Comparison of ENCODE assay signal across 16 mouse cellular contexts in the genomic region with DNA sequence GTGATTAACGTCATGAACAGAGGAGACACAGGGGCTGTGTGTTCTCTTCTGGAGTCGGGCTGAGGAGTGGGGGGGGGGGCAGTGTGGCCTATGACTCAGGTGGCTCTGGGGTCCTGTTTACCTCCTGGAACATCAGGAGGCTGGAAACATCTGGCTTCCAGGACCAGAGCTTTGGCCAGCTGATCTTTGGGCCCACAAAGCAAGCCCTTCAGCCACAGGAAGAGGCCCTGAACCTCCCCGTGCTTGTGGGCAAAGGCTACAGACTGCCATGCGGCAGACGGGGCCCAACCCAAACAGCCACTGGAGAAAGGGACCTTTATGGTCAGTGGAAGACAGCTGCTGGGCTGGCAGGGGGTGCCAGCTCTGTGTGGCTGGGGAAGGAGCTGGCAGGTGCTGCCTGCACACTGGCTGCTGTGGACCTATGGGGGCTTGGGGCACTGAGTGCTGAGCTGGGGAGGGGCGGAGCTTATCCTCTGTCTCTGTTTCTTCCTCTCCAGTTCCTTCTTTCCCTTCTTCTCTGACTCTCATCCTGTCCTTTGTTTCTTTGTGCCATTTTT. TPM values are rescaled to one million over a fixed set of nuclear protein-coding genes. Genes with fewer than 3 reads are reported as not detected.
DNase-seq lines count a peak whose midpoint lies in the region; ATAC-seq and TF ChIP-seq lines count a peak whose summit lies in the region.
"Had no signal": no experiment of that assay in that cellular context is flagged by ENCODE, and none has a peak within 500 bp of the region (broad histone marks: within the 10 kb centered on the region; RNA-seq: fewer than 3 reads in every experiment).

No protein-coding gene starts in this region.

- H3K4me2 ChIP-seq in intestine, postnatal 0 days (replicated peaks; ENCODE audit: low read depth), result no peak overlapping the region
- H3K4me2 ChIP-seq: neural tube, embryonic 12.5 days had no signal

- DNase-seq in gastrocnemius, postnatal 10 days, result peak; percentile 24
- no peak for DNase-seq in gastrocnemius, adult 2 months
- peak; percentile 25 for DNase-seq in 3134 (ENCODE audit: extremely low read depth, insufficient read length, low spot score)
- no peak for DNase-seq in left cerebral cortex, postnatal 14 days (ENCODE audit: low spot score in 2 of 2)
- no peak for DNase-seq in layer of hippocampus, postnatal 14 days (ENCODE audit: low spot score in 2 of 2)
- DNase-seq: cerebellum, postnatal 25 days; heart, adult 18-20 months; heart, postnatal 4 days; liver; lung, postnatal 4 days; right cerebral cortex, postnatal 14 days; thymus, adult 2 months had no signal

- H3K36me3 ChIP-seq in intestine, postnatal 0 days (ENCODE audit: control insufficient read depth, insufficient read depth), result no peaks in the 10 kb centered on the region
- H3K36me3 ChIP-seq: neural tube, embryonic 12.5 days had no signal

- peak; percentile 64 for ATAC-seq in common myeloid progenitor, adult 5-6 weeks (replicated peaks; ENCODE audit: low read depth, poor library complexity, severe bottlenecking)
- ATAC-seq in intestine, postnatal 0 days, result 0 out of 2 replicates have a peak, but pooled peaks have one; percentile 29
- ATAC-seq in cerebellum, adult (ENCODE audit: insufficient number of reproducible peaks, low FRiP score, low TSS enrichment), result no peak

- no peak overlapping the region for H3K27ac ChIP-seq in gastrocnemius, adult 2 months
- H3K27ac ChIP-seq in intestine, postnatal 0 days (ENCODE audit: low read depth, low read length), result no peak overlapping the region
- H3K27ac ChIP-seq: neural tube, embryonic 12.5 days had no signal

- intact Hi-C loops in gastrocnemius, adult 2 months (cut with DNase I), result no loop called here
- intact Hi-C loops in left cerebral cortex, postnatal 14 days (cut with DNase I), result loop anchor here (5.0 kb wide), 1 partner anchor 41 kb away; no protein-coding TSS in a partner anchor

- H3K9me3 ChIP-seq in intestine, postnatal 0 days (ENCODE audit: control insufficient read depth), result no peaks in the 10 kb centered on the region
- H3K9me3 ChIP-seq: neural tube, embryonic 12.5 days had no signal

- WGBS in intestine, postnatal 0 days, result 39% methylated on average over 6 of the region's 6 CpGs

- no peak overlapping the region for H3K9ac ChIP-seq in intestine, postnatal 0 days (ENCODE audit: low read depth, low read length)
- H3K9ac ChIP-seq: neural tube, embryonic 12.5 days had no signal

- no peaks in the 10 kb centered on the region for H3K4me1 ChIP-seq in intestine, postnatal 0 days (replicated peaks; ENCODE audit: control insufficient read depth, insufficient read depth, low read length)

- H3K4me3 ChIP-seq in gastrocnemius, adult 2 months, result no peak overlapping the region
- H3K4me3 ChIP-seq in intestine, postnatal 0 days (ENCODE audit: low read depth, low read length), result no peak overlapping the region
- H3K4me3 ChIP-seq: neural tube, embryonic 12.5 days had no signal

- TF ChIP-seq CTCF in gastrocnemius, adult 2 months (IDR thresholded peaks at IDR 0.05), result no peak
- TF ChIP-seq CTCF in intestine, postnatal 0 days (IDR thresholded peaks at IDR 0.05; ENCODE audit: low read depth), result no peak

- H3K27me3 ChIP-seq in intestine, postnatal 0 days (replicated peaks; ENCODE audit: control insufficient read depth, insufficient read depth, low read length), result no peaks in the 10 kb centered on the region
- H3K27me3 ChIP-seq: neural tube, embryonic 12.5 days had no signal

RNA-seq across cellular contexts. Expression of gene Spock2, which starts 45.2 kb away (rescaled TPM):
- 1 to 10 TPM; 4.6 to 6.2 TPM for total RNA-seq in gastrocnemius, postnatal 10 days (2021)
- total RNA-seq in gastrocnemius, adult 2 months (2021), result 1 to 10 TPM; 6.1 to 6.5 TPM
- 0.09 TPM in 1 of 2 replicates, not detected in the other for total RNA-seq in common myeloid progenitor, adult 5-6 weeks (2017)
- 2.1 and 2.4 TPM in 2 replicates for polyA plus RNA-seq in intestine, postnatal 0 days (2015; fragmentation: Nextera tagmentation; extraction: Ambion mirVana)
- 100 to 1,000 TPM; 564 to 596 TPM for total RNA-seq in left cerebral cortex, postnatal 14 days (2021)
- total RNA-seq in layer of hippocampus, postnatal 14 days (2021), result 100 to 1,000 TPM; 497 to 522 TPM

Comparison
In these comparisons a context has a peak if more than half of its experiments do, and no peak if none do; other contexts are left out.
1. DNase-seq: peak in gastrocnemius, postnatal 10 days (single experiment) and 3134 (single experiment); none in gastrocnemius, adult 2 months (single experiment), left cerebral cortex, postnatal 14 days (0 of 2) and layer of hippocampus, postnatal 14 days (0 of 2).
2. RNA of gene Spock2, which starts 45.2 kb away (total RNA-seq): 564 to 596 TPM in left cerebral cortex, postnatal 14 days and 497 to 522 TPM in layer of hippocampus, postnatal 14 days; 6.1 to 6.5 TPM in gastrocnemius, adult 2 months, 4.6 to 6.2 TPM in gastrocnemius, postnatal 10 days and 0.09 TPM in common myeloid progenitor, adult 5-6 weeks; every median in the first group is over 10 times any median in the second.